Mouse (Mus musculus) small intestine, adult 10 weeks (tissue): ENCODE data around the gene Ibsp. TPM values are rescaled to one million over a fixed set of nuclear protein-coding genes. Genes with fewer than 3 reads are reported as not detected.

Source experiments
- polyA plus RNA-seq: library from polyadenylated mRNA; stranded (reverse); fragments of 350-450 nt; fragmentation: Illumina TruSeq; extraction: RNeasy Lipid Tissue Mini Kit (QIAGEN cat#74804); gene quantifications from one replicate; pipeline ENCODE4 v1.2.3, GENCODE M21; 2014; ENCODE audit warnings: low replicate concordance

Gene Ibsp
- 0.85 TPM for polyA plus RNA-seq

DNA sequence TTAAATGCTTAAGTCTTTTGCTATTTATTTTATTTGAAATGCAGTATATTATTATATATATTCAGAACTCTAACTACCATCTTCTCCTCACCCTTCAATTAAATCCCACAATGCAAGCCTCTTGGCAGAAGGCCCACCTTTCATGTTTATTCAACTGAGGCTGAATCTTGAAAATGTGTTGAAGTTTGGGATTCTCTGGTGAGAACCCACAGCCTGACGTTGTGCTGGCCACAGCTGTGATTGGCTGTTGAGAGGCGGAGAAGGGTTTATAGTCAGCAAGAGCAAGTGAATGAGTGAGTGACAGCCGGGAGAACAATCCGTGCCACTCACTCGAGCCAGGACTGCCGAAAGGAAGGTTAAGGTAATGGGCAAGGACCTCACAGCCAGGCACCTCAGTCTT, at the start of gene Ibsp:
Ibsp (plus strand) TSS at position 178 of the 400 bp plus-strand sequence.

DNA sequence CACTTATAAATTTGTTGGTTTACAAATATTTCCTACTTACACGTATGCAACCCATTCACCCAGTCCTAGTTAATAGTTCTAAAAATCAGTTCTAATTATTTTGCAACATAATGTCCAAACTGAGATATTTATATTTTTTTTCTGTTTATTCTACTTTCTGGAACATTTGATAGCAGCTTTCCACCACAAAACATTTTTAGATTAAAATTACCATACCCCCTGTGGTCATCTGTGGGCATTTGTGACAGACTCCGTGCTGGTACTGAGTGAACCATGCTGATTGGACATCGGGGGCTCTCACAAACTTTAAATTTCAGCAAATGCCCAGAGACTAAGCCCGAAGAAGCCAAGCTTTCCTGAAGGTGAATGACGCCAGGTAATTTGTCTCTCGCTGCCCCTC, 26.1 kb downstream of the Ibsp start, which contains the start of gene Mepe:
Mepe (plus strand) TSS at position 301 of the 400 bp plus-strand sequence.

Other genes starting within 250 kb of the Ibsp start
- gene Gm17660, start 221.6 kb upstream of the Ibsp start, polyA plus RNA-seq = not detected
- 116 TPM for gene Sparcl1, start 185.4 kb upstream of the Ibsp start, polyA plus RNA-seq
- not detected for gene Dspp, start 128.5 kb upstream of the Ibsp start, polyA plus RNA-seq
- 0.15 TPM for gene Dmp1, start 96.6 kb upstream of the Ibsp start, polyA plus RNA-seq
- gene Mepe, start 26.2 kb downstream of the Ibsp start, polyA plus RNA-seq = not detected
- 11.2 TPM for gene Spp1, start 135.9 kb downstream of the Ibsp start, polyA plus RNA-seq
- 17.0 TPM for gene Pkd2, start 160.3 kb downstream of the Ibsp start, polyA plus RNA-seq
- 9.7 TPM for gene BC005561, start 209.2 kb downstream of the Ibsp start, polyA plus RNA-seq